Mouse (Mus musculus) hindbrain, embryonic 15.5 days (tissue): ENCODE measurements around the gene Sccpdh. TPM values are rescaled to one million over a fixed set of nuclear protein-coding genes. Genes with fewer than 3 reads are reported as not detected.
"Not testable (repeated sequence)": the region's sequence is repeated elsewhere in the genome, so short reads cannot be mapped to it uniquely, and the experiment has no call there.

Source experiments
- ATAC-seq: fragments of 200-750 bp; cut with Nextera tagmentation; 2 replicates; pipeline ENCODE4 v1.8.0; 2017; ENCODE audit warnings: low read depth, moderate number of reproducible peaks, moderate TSS enrichment; ENCODE audit not compliant: low FRiP score
- H3K27ac ChIP-seq: fragments of 300-500 bp; sonication (generic); replicated peaks from 2 replicates; pipeline ENCODE4 v1.5.1; 2015; ENCODE audit warnings: mild to moderate bottlenecking, inconsistent platforms
- H3K27me3 ChIP-seq: fragments of 300-500 bp; sonication (generic); 2 replicates; pipeline ENCODE4 v1.6.1; 2015; ENCODE audit warnings: control low read depth, inconsistent platforms
- H3K36me3 ChIP-seq: fragments of 300-500 bp; sonication (generic); 2 replicates; pipeline ENCODE4 v1.6.1; 2015; ENCODE audit warnings: control low read depth, inconsistent platforms
- H3K4me1 ChIP-seq: fragments of 300-500 bp; sonication (generic); replicated peaks from 2 replicates; pipeline ENCODE4 v1.6.1; 2015; ENCODE audit warnings: control low read depth, inconsistent platforms
- H3K4me2 ChIP-seq: fragments of 300-500 bp; sonication (generic); 2 replicates; pipeline ENCODE4 v1.6.1; 2015; ENCODE audit warnings: moderate library complexity, mild to moderate bottlenecking, inconsistent platforms
- H3K4me3 ChIP-seq: fragments of 300-500 bp; sonication (generic); 2 replicates; pipeline ENCODE4 v1.5.1; 2015; ENCODE audit warnings: mild to moderate bottlenecking, inconsistent platforms
- H3K9ac ChIP-seq: fragments of 300-500 bp; sonication (generic); 2 replicates; pipeline ENCODE4 v1.6.1; 2015; ENCODE audit warnings: inconsistent platforms
- H3K9me3 ChIP-seq: fragments of 300-500 bp; sonication (generic); 2 replicates; pipeline ENCODE4 v1.6.1; 2016; ENCODE audit warnings: control low read depth, inconsistent platforms
- WGBS: fragments of 180-500 bp; shearing (Covaris S2); methylation state at CpG from one replicate; pipeline ENCODE4 v1.1.7; 2015; 5-methylcytosine and 5-hydroxymethylcytosine counted together
- polyA plus RNA-seq: library from polyadenylated mRNA; unstranded; fragments of >200 nt; fragmentation: Nextera tagmentation; extraction: Ambion mirVana; gene quantifications from 2 replicates; pipeline ENCODE4 v1.2.1, GENCODE M21; 2015

Gene Sccpdh
- polyA plus RNA-seq, 1 experiment from 2014 or later, result 156 TPM

DNA sequence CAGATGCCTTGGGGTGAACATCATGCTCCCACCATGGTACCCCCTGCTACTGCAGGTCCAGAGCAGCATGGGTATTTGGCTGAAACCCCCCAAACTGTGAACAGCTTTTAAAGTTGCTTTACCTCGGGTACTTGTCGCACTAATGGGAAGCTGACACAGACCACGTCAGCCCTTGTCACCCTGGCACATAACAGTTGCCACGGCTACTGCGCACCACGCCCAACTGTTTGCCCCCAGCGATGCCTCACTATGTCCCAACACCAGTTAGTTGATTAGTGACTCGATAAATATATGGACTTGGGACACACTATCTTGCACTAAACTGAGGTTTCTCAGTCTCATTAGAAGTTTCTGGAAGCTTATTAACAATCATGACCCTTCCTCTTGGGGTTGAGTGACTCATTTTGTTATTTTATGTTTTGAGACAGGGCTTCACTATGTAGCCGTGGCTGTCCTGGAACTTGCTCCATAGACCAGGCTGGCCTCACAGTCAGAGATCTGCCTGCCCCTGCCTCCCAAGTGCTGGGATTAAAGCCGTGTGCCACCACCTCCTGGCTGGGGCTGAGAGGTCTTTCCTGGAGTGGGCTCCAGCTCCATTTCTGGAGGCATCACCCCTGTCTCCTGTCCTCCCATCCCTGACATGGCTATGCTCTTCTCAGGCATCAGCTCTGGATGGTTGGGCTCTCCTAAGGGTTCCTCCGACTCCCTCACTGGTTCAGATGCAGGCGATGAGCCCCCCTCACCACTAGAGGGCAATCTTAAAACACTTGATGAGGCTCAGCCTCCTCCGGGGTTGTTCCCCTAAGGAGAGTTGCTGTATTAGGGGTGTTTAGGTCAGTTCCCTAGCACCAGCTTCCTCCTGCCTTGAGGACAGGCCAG is 22.7 kb upstream of the Sccpdh start:
- Histone ChIP-seq H3K9ac (no peak overlapping the region), H3K27ac (no peak overlapping the region), H3K36me3 (no peaks in the 10 kb centered on the region), H3K4me3 (peak overlapping the region; percentile 22; the same call in 1 of the 2 replicates), H3K4me1 (peaks cover 7% of the 10 kb centered on the region; the same call in 1 of the 2 replicates), H3K9me3 (no peaks in the 10 kb centered on the region), H3K4me2 (peak overlapping the region; percentile 53), H3K27me3 (no peaks in the 10 kb centered on the region)
- peak; percentile 81 for ATAC-seq
- WGBS, result 63% methylated on average over 13 of the region's 13 CpGs

DNA sequence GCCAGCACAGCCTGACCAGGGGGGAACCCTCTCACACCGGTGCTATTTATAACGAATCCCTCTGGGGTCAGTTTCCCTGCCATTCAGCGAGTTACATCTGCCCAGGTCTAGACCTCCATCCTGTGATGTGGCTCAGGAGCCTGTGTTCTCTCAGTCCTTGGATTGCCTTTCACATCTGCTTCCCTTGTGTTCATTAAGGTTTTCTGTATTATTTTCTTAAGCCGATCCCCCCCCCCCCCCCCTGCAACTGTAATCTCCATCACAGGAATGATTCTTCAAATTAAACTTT is 22.1 kb upstream of the Sccpdh start:
- peak overlapping the region; percentile 22; the same call in 1 of the 2 replicates for H3K4me3 ChIP-seq
- no peaks in the 10 kb centered on the region for H3K36me3 ChIP-seq
- no peak; the same call in 1 of the 2 replicates for ATAC-seq
- H3K9ac ChIP-seq, result no peak overlapping the region
- H3K4me2 ChIP-seq, result peak overlapping the region; percentile 53
- WGBS, result 22% methylated on average over 4 of the region's 4 CpGs
- no peak overlapping the region for H3K27ac ChIP-seq
- H3K27me3 ChIP-seq, result no peaks in the 10 kb centered on the region
- no peaks in the 10 kb centered on the region for H3K9me3 ChIP-seq
- H3K4me1 ChIP-seq, result peaks cover 7% of the 10 kb centered on the region; the same call in 1 of the 2 replicates

GRCm38 (mm10) chr1:179648678-179649077 is 19.3 kb upstream of the Sccpdh start:
- H3K4me1 ChIP-seq, H3K9me3 ChIP-seq, H3K9ac ChIP-seq, H3K4me3 ChIP-seq, ATAC-seq, H3K27me3 ChIP-seq, H3K36me3 ChIP-seq, H3K27ac ChIP-seq, H3K4me2 ChIP-seq: not testable (repeated sequence)
- 72% methylated on average over 4 of the region's 5 CpGs for WGBS

- Histone ChIP-seq H3K4me3 (no peak overlapping the region), H3K27ac (no peak overlapping the region), H3K4me2 (no peak overlapping the region), H3K9me3 (no peaks in the 10 kb centered on the region), H3K36me3 (no peaks in the 10 kb centered on the region), H3K27me3 (no peaks in the 10 kb centered on the region), H3K4me1 (peaks cover 4% of the 10 kb centered on the region; the same call in 1 of the 2 replicates), H3K9ac (no peak overlapping the region)
- ATAC-seq, result no peak
- WGBS, result 84% methylated on average over 3 of the region's 3 CpGs
Measured at GRCm38 (mm10) chr1:179649324-179649723, 18.7 kb upstream of the Sccpdh start.

DNA sequence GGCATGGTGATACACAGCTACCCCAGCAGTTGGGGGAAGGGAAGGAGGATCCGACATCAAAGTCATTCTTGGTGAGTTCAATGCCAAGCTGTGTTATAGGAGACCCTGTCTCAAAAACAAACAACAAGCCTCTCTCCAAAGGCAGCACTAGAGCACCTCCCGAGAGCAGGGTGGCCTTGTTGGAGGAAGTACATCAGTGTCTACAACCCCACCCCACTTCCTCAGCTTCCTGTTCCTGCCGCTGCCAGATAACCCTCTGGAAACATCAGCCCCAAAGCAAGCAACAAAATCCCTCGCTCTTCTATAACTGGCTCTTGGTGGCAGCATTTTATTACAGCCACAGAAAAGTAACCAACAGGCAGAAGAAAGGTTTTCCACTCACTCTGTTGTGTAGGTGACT is 17.7 kb upstream of the Sccpdh start:
- H3K4me3 ChIP-seq, result no peak overlapping the region
- H3K9me3 ChIP-seq, result no peaks in the 10 kb centered on the region
- no peak for ATAC-seq
- 80% methylated on average over 4 of the region's 4 CpGs for WGBS
- no peak overlapping the region for H3K9ac ChIP-seq
- H3K36me3 ChIP-seq, result no peaks in the 10 kb centered on the region
- H3K27ac ChIP-seq, result no peak overlapping the region
- H3K4me1 ChIP-seq, result 0 out of 2 replicates have a peak, but pooled peaks cover 4% of the 10 kb centered on the region
- no peaks in the 10 kb centered on the region for H3K27me3 ChIP-seq
- H3K4me2 ChIP-seq, result no peak overlapping the region

DNA sequence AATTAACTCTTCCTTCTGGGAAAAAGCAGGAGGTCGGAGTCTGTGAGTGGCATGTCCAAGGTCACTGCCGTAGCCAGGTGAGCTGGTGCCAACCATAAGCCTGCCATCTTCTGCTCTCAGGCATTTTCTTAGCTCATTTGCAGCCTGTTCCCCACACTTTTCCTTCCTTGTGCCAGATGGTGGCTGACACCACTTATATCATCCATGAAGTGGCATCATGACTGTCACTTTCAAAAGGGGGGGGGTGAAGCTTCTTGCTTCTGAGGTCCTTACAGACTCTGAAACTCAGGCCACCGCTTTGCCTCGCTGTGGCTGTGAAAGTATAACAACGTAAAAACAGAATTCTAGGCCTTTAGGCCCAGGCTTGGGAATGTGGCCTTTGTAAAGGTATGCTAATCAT is 16.8 kb upstream of the Sccpdh start:
- Histone ChIP-seq H3K4me1 (no peaks in the 10 kb centered on the region), H3K9ac (no peak overlapping the region), H3K9me3 (no peaks in the 10 kb centered on the region), H3K27ac (no peak overlapping the region), H3K4me3 (no peak overlapping the region), H3K27me3 (no peaks in the 10 kb centered on the region), H3K36me3 (no peaks in the 10 kb centered on the region), H3K4me2 (no peak overlapping the region)
- ATAC-seq, result no peak
- WGBS, result 82% methylated on average over 5 of the region's 5 CpGs

DNA sequence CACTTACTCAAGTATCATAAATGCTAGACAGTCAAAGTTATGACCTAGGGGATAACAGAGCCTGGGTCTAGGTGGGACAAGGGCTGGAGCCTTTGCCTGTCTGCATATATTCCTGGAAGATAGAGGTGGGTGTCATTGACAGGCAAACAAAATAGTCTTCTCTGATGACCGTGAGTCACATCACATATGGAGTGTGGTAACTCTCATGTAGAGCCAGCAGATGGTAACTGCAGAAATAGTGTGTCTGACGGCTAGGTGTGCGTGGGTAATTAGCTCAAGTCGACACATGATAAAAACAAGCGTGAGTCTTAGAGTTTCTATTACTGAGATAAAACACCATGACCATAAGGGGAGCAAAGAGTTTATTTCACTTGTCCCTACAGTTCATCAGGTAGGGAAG is 4.9 kb upstream of the Sccpdh start:
- H3K4me1 ChIP-seq, result no peaks in the 10 kb centered on the region; the same call in 1 of the 2 replicates
- no peaks in the 10 kb centered on the region for H3K9me3 ChIP-seq
- no peak overlapping the region for H3K27ac ChIP-seq
- no peak overlapping the region for H3K9ac ChIP-seq
- H3K36me3 ChIP-seq, result no peaks in the 10 kb centered on the region
- no peak overlapping the region for H3K4me3 ChIP-seq
- no peak overlapping the region for H3K4me2 ChIP-seq
- no peaks in the 10 kb centered on the region for H3K27me3 ChIP-seq
- ATAC-seq, result no peak
- 91% methylated on average over 5 of the region's 5 CpGs for WGBS

GRCm38 (mm10) chr1:179664309-179664930 is 3.6 kb upstream of the Sccpdh start:
- H3K27ac ChIP-seq, result no peak overlapping the region
- H3K4me3 ChIP-seq, result no peak overlapping the region
- ATAC-seq, result no peak
- H3K36me3 ChIP-seq, result no peaks in the 10 kb centered on the region
- peaks cover 6% of the 10 kb centered on the region for H3K4me1 ChIP-seq
- 62% methylated on average over 4 of the region's 4 CpGs for WGBS
- H3K4me2 ChIP-seq, result no peak overlapping the region
- no peak overlapping the region for H3K9ac ChIP-seq
- H3K27me3 ChIP-seq, result no peaks in the 10 kb centered on the region
- H3K9me3 ChIP-seq, result no peaks in the 10 kb centered on the region

DNA sequence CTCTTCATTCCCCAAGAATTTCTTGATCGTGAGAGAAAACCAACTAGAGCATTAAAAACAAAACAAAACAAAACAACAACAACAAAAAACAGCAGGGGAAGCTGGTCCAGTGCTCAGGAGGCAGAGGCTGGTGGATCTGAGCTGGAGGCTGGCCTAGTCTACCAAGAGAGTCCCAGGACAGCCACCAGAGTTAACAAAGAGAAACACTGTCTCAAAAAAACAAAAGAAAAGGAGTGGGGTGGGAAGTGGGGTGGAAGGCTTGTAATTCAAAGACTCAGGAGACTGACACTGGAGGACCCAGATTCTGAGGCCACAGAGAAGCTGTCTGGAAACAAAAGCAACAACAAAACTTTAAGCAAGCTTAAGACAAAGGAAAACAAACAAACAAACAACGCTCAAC is 1.0 kb upstream of the Sccpdh start:
- Histone ChIP-seq H3K9ac (no peak overlapping the region), H3K27ac (0 out of 2 replicates have a peak overlapping the region, but pooled peaks have one; percentile 92), H3K27me3 (no peaks in the 10 kb centered on the region), H3K4me3 (peak overlapping the region; percentile 74), H3K4me2 (peak overlapping the region; percentile 77), H3K9me3 (no peaks in the 10 kb centered on the region), H3K4me1 (peaks cover 18% of the 10 kb centered on the region), H3K36me3 (peaks cover 8% of the 10 kb centered on the region; the same call in 1 of the 2 replicates)
- WGBS, result 33% methylated on average over 2 of the region's 2 CpGs
- ATAC-seq, result no peak

- Histone ChIP-seq H3K4me3 (peak overlapping the region; percentile 74), H3K27me3 (no peaks in the 10 kb centered on the region), H3K36me3 (peaks cover 13% of the 10 kb centered on the region; the same call in 1 of the 2 replicates), H3K9me3 (no peaks in the 10 kb centered on the region), H3K4me1 (peaks cover 18% of the 10 kb centered on the region), H3K27ac (peak overlapping the region; percentile 92), H3K9ac (peak overlapping the region; percentile 86), H3K4me2 (peak overlapping the region; percentile 77)
- WGBS, result 2% methylated on average over 7 of the region's 7 CpGs
- peak; percentile 5; the same call in 1 of the 2 replicates for ATAC-seq
Measured at GRCm38 (mm10) chr1:179667450-179667849, 560 bp upstream of the Sccpdh start.

DNA sequence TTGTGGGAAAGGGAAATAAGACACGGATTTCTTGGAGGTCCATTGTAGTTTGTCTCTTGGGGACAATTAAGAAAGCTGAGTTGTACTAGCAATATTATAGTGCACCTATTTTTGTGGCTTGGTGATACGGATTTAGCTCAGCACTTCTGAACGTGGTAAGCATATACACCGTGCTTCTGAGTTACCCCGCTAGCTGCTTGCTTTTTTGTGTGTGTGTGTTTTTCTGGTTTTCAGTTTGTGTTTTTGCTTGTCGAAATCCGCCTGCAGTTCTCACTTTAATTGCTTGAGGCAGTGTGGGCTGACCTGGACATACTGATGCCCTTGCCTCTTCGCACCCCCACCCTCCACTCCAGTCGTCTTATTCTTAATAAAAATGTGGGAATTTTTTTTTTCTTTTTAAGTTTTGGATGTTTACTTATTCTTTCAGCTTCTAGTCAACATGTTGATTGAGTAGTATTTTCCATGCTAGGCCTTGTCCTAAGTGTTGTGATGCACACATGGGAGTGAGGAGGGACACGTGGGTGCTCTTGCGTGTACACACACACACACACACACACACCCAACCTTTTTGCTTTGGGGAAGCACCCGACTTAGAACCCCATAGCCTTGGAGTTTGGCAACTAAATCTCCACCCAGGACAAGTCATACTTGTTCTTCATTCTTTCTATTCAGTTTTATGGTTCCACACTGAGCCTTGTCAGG is 977 bp downstream of the Sccpdh start:
- Histone ChIP-seq H3K36me3 (peaks cover 26% of the 10 kb centered on the region), H3K9me3 (no peaks in the 10 kb centered on the region), H3K27ac (peak overlapping the region; percentile 92), H3K9ac (peak overlapping the region; percentile 86), H3K27me3 (no peaks in the 10 kb centered on the region), H3K4me1 (peaks cover 18% of the 10 kb centered on the region), H3K4me2 (peak overlapping the region; percentile 77), H3K4me3 (peak overlapping the region; percentile 74)
- no peak for ATAC-seq
- WGBS, result 14% methylated on average over 12 of the region's 12 CpGs

DNA sequence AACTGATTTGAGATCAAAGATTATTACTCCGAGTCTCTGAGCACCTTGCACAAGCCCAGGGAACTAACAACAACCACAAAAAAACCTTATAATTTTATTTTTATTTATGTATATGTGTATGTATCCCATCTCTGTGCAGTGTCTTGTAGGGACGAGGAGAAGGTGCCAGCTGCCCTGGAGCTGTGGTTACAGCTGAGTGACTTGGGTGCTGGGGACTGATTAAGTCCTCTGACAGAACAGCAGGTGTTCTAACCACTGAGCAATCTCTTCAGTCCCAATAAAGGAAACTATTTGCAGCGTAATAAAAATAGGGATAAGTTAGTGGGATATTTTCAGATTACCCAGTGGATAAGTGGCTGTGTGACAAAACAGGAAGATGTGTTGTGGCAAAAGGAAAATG is 6.3 kb downstream of the Sccpdh start:
- peaks cover 61% of the 10 kb centered on the region for H3K36me3 ChIP-seq
- H3K4me2 ChIP-seq, result no peak overlapping the region
- 94% methylated on average over 3 of the region's 3 CpGs for WGBS
- no peaks in the 10 kb centered on the region for H3K27me3 ChIP-seq
- H3K9me3 ChIP-seq, result no peaks in the 10 kb centered on the region
- H3K27ac ChIP-seq, result no peak overlapping the region
- H3K4me1 ChIP-seq, result peaks cover 12% of the 10 kb centered on the region
- H3K9ac ChIP-seq, result no peak overlapping the region
- H3K4me3 ChIP-seq, result no peak overlapping the region
- no peak for ATAC-seq
